Mouse (Mus musculus) embryonic facial prominence, embryonic 15.5 days (tissue): ENCODE results near the gene Sae1. TPM values are rescaled to one million over a fixed set of nuclear protein-coding genes. Genes with fewer than 3 reads are reported as not detected.

Source experiments
- ATAC-seq: fragments of 200-750 bp; cut with Nextera tagmentation; 2 replicates; pipeline ENCODE4 v1.8.0; 2017; ENCODE audit warnings: low read depth, moderate TSS enrichment; ENCODE audit not compliant: insufficient number of reproducible peaks, low FRiP score, low TSS enrichment
- H3K27ac ChIP-seq: fragments of 300-500 bp; sonication (generic); replicated peaks from 2 replicates; pipeline ENCODE4 v1.5.1; 2015; ENCODE audit warnings: mild to moderate bottlenecking, inconsistent platforms
- H3K27me3 ChIP-seq: fragments of 300-500 bp; sonication (generic); 2 replicates; pipeline ENCODE4 v1.6.1; 2015; ENCODE audit warnings: inconsistent platforms
- H3K36me3 ChIP-seq: fragments of 300-500 bp; sonication (generic); 2 replicates; pipeline ENCODE4 v1.6.1; 2015; ENCODE audit warnings: mild to moderate bottlenecking, inconsistent platforms
- H3K4me1 ChIP-seq: fragments of 300-500 bp; sonication (generic); 2 replicates; pipeline ENCODE4 v1.6.1; 2015; ENCODE audit warnings: inconsistent platforms
- H3K4me2 ChIP-seq: fragments of 300-500 bp; sonication (generic); replicated peaks from 2 replicates; pipeline ENCODE4 v1.6.1; 2015; ENCODE audit warnings: mild to moderate bottlenecking, inconsistent platforms
- H3K4me3 ChIP-seq: fragments of 300-500 bp; sonication (generic); replicated peaks from 2 replicates; pipeline ENCODE4 v1.5.1; 2015; ENCODE audit warnings: mild to moderate bottlenecking, inconsistent platforms
- H3K9ac ChIP-seq: fragments of 300-500 bp; sonication (generic); 2 replicates; pipeline ENCODE4 v1.6.1; 2015; ENCODE audit warnings: inconsistent platforms
- H3K9me3 ChIP-seq: fragments of 300-500 bp; sonication (generic); replicated peaks from 2 replicates; pipeline ENCODE4 v1.6.1; 2016; ENCODE audit warnings: inconsistent platforms
- WGBS: fragments of 180-500 bp; shearing (Covaris S2); methylation state at CpG from one replicate; pipeline ENCODE4 v1.1.7; 2015; 5-methylcytosine and 5-hydroxymethylcytosine counted together
- polyA plus RNA-seq: library from polyadenylated mRNA; unstranded; fragments of >200 nt; fragmentation: Nextera tagmentation; extraction: Ambion mirVana; gene quantifications from 2 replicates; pipeline ENCODE4 v1.2.1, GENCODE M21; 2015

Sae1 gene
- polyA plus RNA-seq, 1 experiment from 2014 or later: 292 TPM

- no peaks in the 10 kb centered on the region; the same call in 1 of the 2 replicates for H3K27me3 ChIP-seq
- WGBS: 9% methylated on average over 13 of the region's 13 CpGs
- H3K9me3 ChIP-seq: no peaks in the 10 kb centered on the region
- H3K36me3 ChIP-seq: 0 out of 2 replicates have a peak, but pooled peaks cover 3% of the 10 kb centered on the region
- no peak for ATAC-seq
- H3K9ac ChIP-seq: peak overlapping the region; percentile 39
- H3K4me3 ChIP-seq: peak overlapping the region; percentile 65
- H3K4me1 ChIP-seq: peaks cover 51% of the 10 kb centered on the region
- H3K27ac ChIP-seq: peak overlapping the region; percentile 95
- peak overlapping the region; percentile 99 for H3K4me2 ChIP-seq
Measured at GRCm38 (mm10) chr7:16314221-16314775, 73.3 kb downstream of the Sae1 start.

DNA sequence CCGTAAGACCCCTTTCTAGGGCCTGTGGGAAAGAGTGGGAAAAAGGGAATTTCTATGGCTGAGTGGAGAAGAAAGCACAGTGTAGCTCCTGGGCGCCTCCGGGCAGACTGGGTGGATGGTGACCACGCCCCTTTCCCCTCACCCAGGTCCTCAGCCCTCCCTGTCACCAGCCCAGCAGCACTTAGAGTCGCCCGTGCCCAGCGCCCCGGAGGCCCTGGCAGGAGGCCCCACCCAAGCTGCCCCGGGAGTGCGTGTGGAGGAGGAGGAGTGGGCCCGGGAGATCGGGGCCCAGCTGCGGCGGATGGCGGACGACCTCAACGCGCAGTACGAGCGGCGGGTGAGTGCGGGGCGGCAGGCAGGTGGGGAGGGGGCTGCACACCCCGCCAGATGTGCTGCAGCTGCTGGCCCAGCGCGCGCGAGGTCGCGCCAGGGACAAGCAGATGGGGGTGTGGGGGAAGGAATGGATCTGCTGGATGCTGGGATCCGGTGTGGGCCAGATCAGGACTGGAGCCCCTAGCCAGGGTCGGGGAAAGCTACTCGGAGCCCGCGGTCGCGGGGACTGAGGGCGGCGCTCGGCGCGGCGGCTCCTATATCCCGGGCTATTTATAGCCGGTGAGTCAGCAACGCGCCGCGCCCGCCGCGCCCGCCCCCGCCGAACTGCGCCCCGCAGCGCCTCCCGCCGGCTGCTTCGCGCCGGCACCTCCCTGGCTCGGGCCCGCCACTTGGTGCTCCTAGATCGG, 74.0 kb downstream of the Sae1 start:
- ATAC-seq: peak; percentile 68
- WGBS: under 1% methylated on average over 66 of the region's 66 CpGs
- Histone ChIP-seq H3K9ac (peak overlapping the region; percentile 64), H3K4me1 (peaks cover 57% of the 10 kb centered on the region), H3K4me3 (peak overlapping the region; percentile 65), H3K4me2 (peak overlapping the region; percentile 99), H3K27ac (peak overlapping the region; percentile 95), H3K36me3 (0 out of 2 replicates have a peak, but pooled peaks cover 3% of the 10 kb centered on the region), H3K9me3 (no peaks in the 10 kb centered on the region), H3K27me3 (no peaks in the 10 kb centered on the region; the same call in 1 of the 2 replicates)

DNA sequence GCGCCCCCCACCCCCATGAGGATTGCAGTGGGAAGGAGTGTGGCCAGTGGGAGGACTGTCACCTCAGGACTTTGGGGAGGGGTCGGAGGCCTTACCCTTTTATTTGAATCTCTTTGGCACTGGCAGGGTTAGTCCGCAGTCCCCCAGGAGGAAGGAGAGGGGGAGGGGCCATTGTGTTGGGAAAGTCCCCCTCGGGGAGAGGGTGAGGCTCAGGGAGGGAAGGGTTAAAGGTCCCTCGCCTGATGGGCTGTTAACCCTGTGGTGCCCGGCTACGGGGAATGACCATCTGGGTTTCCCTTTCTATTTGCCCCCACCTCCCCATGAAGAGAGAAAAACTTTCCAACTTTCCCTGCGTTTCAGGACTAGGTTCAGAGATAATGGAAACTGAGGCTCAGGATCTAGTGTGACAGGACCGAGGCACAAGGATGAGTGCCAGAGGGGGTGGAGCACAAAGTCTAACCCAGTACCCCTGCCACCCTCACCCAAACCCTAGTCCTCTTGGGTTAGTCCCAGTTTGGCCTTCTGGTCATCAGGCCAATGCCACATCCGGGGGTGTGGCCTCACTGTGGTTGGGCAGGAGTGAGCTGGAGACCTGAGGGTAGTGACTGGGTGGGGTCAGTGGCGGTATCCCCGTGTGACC, 74.8 kb downstream of the Sae1 start:
- peak overlapping the region; percentile 95 for H3K27ac ChIP-seq
- no peaks in the 10 kb centered on the region for H3K9me3 ChIP-seq
- H3K4me2 ChIP-seq: peak overlapping the region; percentile 99
- H3K4me1 ChIP-seq: peaks cover 60% of the 10 kb centered on the region
- H3K9ac ChIP-seq: peak overlapping the region; percentile 50
- ATAC-seq: no peak
- H3K27me3 ChIP-seq: no peaks in the 10 kb centered on the region; the same call in 1 of the 2 replicates
- 0% methylated on average over 12 of the region's 12 CpGs for WGBS
- 0 out of 2 replicates have a peak, but pooled peaks cover 3% of the 10 kb centered on the region for H3K36me3 ChIP-seq
- peak overlapping the region; percentile 65 for H3K4me3 ChIP-seq

GRCm38 (mm10) chr7:16312011-16312671, 75.5 kb downstream of the Sae1 start:
- WGBS: under 1% methylated on average over 48 of the region's 49 CpGs
- H3K4me2 ChIP-seq: peak overlapping the region; percentile 99
- H3K27ac ChIP-seq: peak overlapping the region; percentile 68
- peak overlapping the region; percentile 50 for H3K9ac ChIP-seq
- no peak for ATAC-seq
- no peaks in the 10 kb centered on the region for H3K9me3 ChIP-seq
- no peaks in the 10 kb centered on the region; the same call in 1 of the 2 replicates for H3K27me3 ChIP-seq
- H3K4me3 ChIP-seq: peak overlapping the region; percentile 65
- peaks cover 60% of the 10 kb centered on the region for H3K4me1 ChIP-seq
- H3K36me3 ChIP-seq: no peaks in the 10 kb centered on the region

DNA sequence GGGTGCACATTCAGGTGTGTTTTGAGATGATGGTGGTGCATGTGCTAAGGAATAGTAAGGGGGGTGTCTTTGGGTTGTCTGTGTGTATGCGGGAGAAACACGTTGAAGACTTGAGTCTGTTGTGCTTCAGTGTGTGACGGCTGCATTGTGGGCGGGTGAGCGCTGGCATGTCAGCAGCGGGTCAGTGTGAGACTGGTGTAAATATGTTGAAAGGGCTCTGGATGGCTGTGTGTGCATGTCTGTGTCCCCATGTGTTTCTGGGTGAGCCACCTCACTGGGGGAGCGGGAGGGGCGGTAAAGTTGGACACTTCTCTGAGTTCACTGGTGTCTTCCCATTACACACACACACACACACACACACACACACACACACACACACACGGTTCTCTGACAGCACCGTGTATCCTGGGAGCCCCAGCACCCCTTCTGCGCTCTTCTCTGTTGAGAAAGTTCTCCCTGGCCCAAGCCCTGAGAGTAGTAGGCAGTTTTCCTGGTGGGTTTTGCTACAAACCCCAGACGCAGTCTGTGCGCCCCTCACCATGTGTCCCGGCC, 76.1 kb downstream of the Sae1 start:
- H3K27ac ChIP-seq: peak overlapping the region; percentile 68
- no peaks in the 10 kb centered on the region for H3K9me3 ChIP-seq
- 2% methylated on average over 14 of the region's 14 CpGs for WGBS
- ATAC-seq: no peak
- H3K36me3 ChIP-seq: no peaks in the 10 kb centered on the region
- peak overlapping the region; percentile 50 for H3K9ac ChIP-seq
- peak overlapping the region; percentile 99 for H3K4me2 ChIP-seq
- peaks cover 60% of the 10 kb centered on the region for H3K4me1 ChIP-seq
- peak overlapping the region; percentile 65 for H3K4me3 ChIP-seq
- H3K27me3 ChIP-seq: no peaks in the 10 kb centered on the region; the same call in 1 of the 2 replicates

- Histone ChIP-seq H3K4me2 (peak overlapping the region; percentile 99), H3K27ac (peak overlapping the region; percentile 68), H3K9ac (no peak overlapping the region), H3K36me3 (no peaks in the 10 kb centered on the region), H3K4me1 (peaks cover 60% of the 10 kb centered on the region), H3K27me3 (no peaks in the 10 kb centered on the region; the same call in 1 of the 2 replicates), H3K4me3 (peak overlapping the region; percentile 65), H3K9me3 (no peaks in the 10 kb centered on the region)
- 1% methylated on average over 31 of the region's 31 CpGs for WGBS
- ATAC-seq: no peak
Measured at GRCm38 (mm10) chr7:16310521-16311452, 76.8 kb downstream of the Sae1 start.

GRCm38 (mm10) chr7:16310020-16310520, 77.5 kb downstream of the Sae1 start:
- ATAC-seq: 0 out of 2 replicates have a peak, but pooled peaks have one; percentile 6
- peak overlapping the region; percentile 65 for H3K4me3 ChIP-seq
- under 1% methylated on average over 47 of the region's 56 CpGs for WGBS
- peaks cover 60% of the 10 kb centered on the region for H3K4me1 ChIP-seq
- H3K9ac ChIP-seq: peak overlapping the region; percentile 56
- no peaks in the 10 kb centered on the region for H3K9me3 ChIP-seq
- H3K36me3 ChIP-seq: no peaks in the 10 kb centered on the region
- H3K27me3 ChIP-seq: no peaks in the 10 kb centered on the region; the same call in 1 of the 2 replicates
- H3K27ac ChIP-seq: peak overlapping the region; percentile 68
- H3K4me2 ChIP-seq: peak overlapping the region; percentile 99

DNA sequence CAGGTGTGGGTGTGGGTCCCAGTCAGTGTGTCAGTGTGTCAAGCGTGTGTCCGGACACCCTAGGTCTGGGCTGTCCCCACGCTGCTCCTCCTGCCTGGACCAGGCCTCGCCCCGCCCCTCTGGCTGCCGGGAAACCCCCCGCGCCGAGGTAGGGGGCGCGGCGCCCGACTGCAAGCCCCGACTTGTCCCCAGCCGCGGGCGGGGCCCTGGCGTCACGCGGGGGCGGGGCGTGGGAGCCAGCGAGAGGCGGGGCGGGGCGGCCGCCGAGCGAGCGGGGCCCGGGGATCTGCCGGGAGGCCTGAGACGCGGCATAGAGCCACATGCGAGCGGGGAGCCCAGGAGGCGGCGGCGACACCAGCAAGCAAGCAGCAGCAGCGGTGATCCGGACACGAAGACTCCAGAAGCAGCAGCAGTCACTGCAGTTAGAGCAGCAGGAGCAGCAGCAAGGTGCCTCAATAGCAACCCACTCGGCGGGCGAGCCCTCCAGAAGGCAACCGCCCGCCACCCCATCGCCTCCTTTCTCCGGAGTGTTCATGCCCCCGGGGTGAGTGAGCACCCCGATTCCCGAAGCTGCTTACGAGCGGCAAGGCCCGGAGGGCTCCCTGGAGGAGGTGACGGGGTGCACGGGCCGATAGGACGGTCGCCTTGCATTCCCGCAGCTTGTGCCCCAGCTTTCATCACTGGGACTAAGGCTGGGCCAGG, 78.1 kb downstream of the Sae1 start:
- H3K9ac ChIP-seq: peak overlapping the region; percentile 56
- WGBS: under 1% methylated on average over 57 of the region's 61 CpGs
- no peaks in the 10 kb centered on the region; the same call in 1 of the 2 replicates for H3K27me3 ChIP-seq
- ATAC-seq: peak; percentile 44
- H3K4me2 ChIP-seq: peak overlapping the region; percentile 99
- peaks cover 60% of the 10 kb centered on the region for H3K4me1 ChIP-seq
- peak overlapping the region; percentile 68 for H3K27ac ChIP-seq
- H3K36me3 ChIP-seq: no peaks in the 10 kb centered on the region
- H3K9me3 ChIP-seq: no peaks in the 10 kb centered on the region
- H3K4me3 ChIP-seq: peak overlapping the region; percentile 65

GRCm38 (mm10) chr7:16308555-16309317, 78.9 kb downstream of the Sae1 start:
- Histone ChIP-seq H3K9ac (peak overlapping the region; percentile 56; the same call in 1 of the 2 replicates), H3K9me3 (no peaks in the 10 kb centered on the region), H3K27ac (peak overlapping the region; percentile 68), H3K36me3 (no peaks in the 10 kb centered on the region), H3K4me2 (peak overlapping the region; percentile 99), H3K4me1 (peaks cover 54% of the 10 kb centered on the region), H3K27me3 (no peaks in the 10 kb centered on the region; the same call in 1 of the 2 replicates), H3K4me3 (peak overlapping the region; percentile 65)
- WGBS: 39% methylated on average over 16 of the region's 16 CpGs
- ATAC-seq: no peak
